Comparison of ENCODE assay signal across 11 mouse cellular contexts in genomic region chr8:121080361-121081090, GRCm38 (mm10). TPM values are rescaled to one million over a fixed set of nuclear protein-coding genes. Genes with fewer than 3 reads are reported as not detected.
A peak's percentile ranks its signal among the peaks of the same experiment; 100 is the strongest.
DNase-seq lines count a peak whose midpoint lies in the region; ATAC-seq and TF ChIP-seq lines count a peak whose summit lies in the region.
"Had no signal": no experiment of that assay in that cellular context is flagged by ENCODE, and none has a peak within 500 bp of the region (broad histone marks: within the 10 kb centered on the region; RNA-seq: fewer than 3 reads in every experiment).

No protein-coding gene starts in this region.

- no peak for DNase-seq in kidney, postnatal 25 days
- DNase-seq in G1E (ENCODE audit: low spot score), result no peak
- peak; percentile 70 for DNase-seq in embryonic facial prominence, embryonic 10.5 days (ENCODE audit: low spot score)
- DNase-seq in thymus, postnatal 36 days, result no peak
- DNase-seq: kidney, adult 18-20 months had no signal

- H3K4me2 ChIP-seq in kidney, embryonic 16.5 days (replicated peaks; ENCODE audit: low read depth, low read length), result no peak overlapping the region
- peak overlapping the region; percentile 46 for H3K4me2 ChIP-seq in liver, embryonic 12.5 days
- H3K4me2 ChIP-seq in forebrain, embryonic 12.5 days, result no peak overlapping the region

- TF ChIP-seq CTCF in G1E (IDR thresholded peaks at IDR 0.05; ENCODE audit: low read depth, low read length), result no peak

- no peak for ATAC-seq in kidney, embryonic 16.5 days (ENCODE audit: low FRiP score, low TSS enrichment)
- ATAC-seq in G1E (ENCODE audit: extremely low read depth, insufficient number of reproducible peaks, low FRiP score, poor library complexity, severe bottlenecking), result no peak
- no peak for ATAC-seq in liver, embryonic 12.5 days
- no peak for ATAC-seq in forebrain, embryonic 12.5 days (ENCODE audit: low FRiP score)

- WGBS in kidney, embryonic 16.5 days, result under 1% methylated on average over 49 of the region's 49 CpGs
- under 1% methylated on average over 49 of the region's 49 CpGs for WGBS in embryonic facial prominence, embryonic 10.5 days
- 2% methylated on average over 48 of the region's 49 CpGs for WGBS in liver, embryonic 12.5 days (ENCODE audit: insufficient replicate concordance)
- WGBS in forebrain, embryonic 12.5 days, result under 1% methylated on average over 49 of the region's 49 CpGs

- no peaks in the 10 kb centered on the region for H3K9me3 ChIP-seq in kidney, embryonic 16.5 days (ENCODE audit: low read length)
- peaks cover 78% of the 10 kb centered on the region for H3K9me3 ChIP-seq in G1E (replicated peaks)
- no peaks in the 10 kb centered on the region for H3K9me3 ChIP-seq in embryonic facial prominence, embryonic 10.5 days
- no peaks in the 10 kb centered on the region for H3K9me3 ChIP-seq in liver, embryonic 12.5 days (replicated peaks)
- no peaks in the 10 kb centered on the region for H3K9me3 ChIP-seq in forebrain, embryonic 12.5 days
- H3K9me3 ChIP-seq: megakaryocyte, embryonic 14.5 days had no signal

- H3K4me3 ChIP-seq in kidney, embryonic 16.5 days (ENCODE audit: low read length), result peak overlapping the region; percentile 14
- peak overlapping the region; percentile 42; the same call in 1 of the 2 replicates for H3K4me3 ChIP-seq in G1E (ENCODE audit: low read depth, low read length)
- H3K4me3 ChIP-seq in embryonic facial prominence, embryonic 10.5 days, result peak overlapping the region; percentile 70
- 0 out of 2 replicates have a peak overlapping the region, but pooled peaks have one; percentile 2 for H3K4me3 ChIP-seq in liver, embryonic 12.5 days
- no peak overlapping the region for H3K4me3 ChIP-seq in forebrain, embryonic 12.5 days (replicated peaks)
- H3K4me3 ChIP-seq: megakaryocyte, embryonic 14.5 days had no signal

- peaks cover 99% of the 10 kb centered on the region for H3K27me3 ChIP-seq in kidney, embryonic 16.5 days (ENCODE audit: insufficient read depth, low read length)
- H3K27me3 ChIP-seq in G1E (ENCODE audit: insufficient read depth, low read length), result peaks cover 9% of the 10 kb centered on the region; the same call in 1 of the 2 replicates
- peaks cover 100% of the 10 kb centered on the region for H3K27me3 ChIP-seq in embryonic facial prominence, embryonic 10.5 days (replicated peaks; ENCODE audit: low read depth, poor library complexity, severe bottlenecking)
- H3K27me3 ChIP-seq in liver, embryonic 12.5 days (replicated peaks), result peaks cover 100% of the 10 kb centered on the region
- peaks cover 100% of the 10 kb centered on the region for H3K27me3 ChIP-seq in forebrain, embryonic 12.5 days

- H3K9ac ChIP-seq in kidney, embryonic 16.5 days (replicated peaks; ENCODE audit: low read length), result no peak overlapping the region
- H3K9ac ChIP-seq in liver, embryonic 12.5 days, result peak overlapping the region; percentile 37
- no peak overlapping the region for H3K9ac ChIP-seq in forebrain, embryonic 12.5 days

- no peak overlapping the region for H3K27ac ChIP-seq in kidney, embryonic 16.5 days (ENCODE audit: low read length)
- peak overlapping the region; percentile 74 for H3K27ac ChIP-seq in embryonic facial prominence, embryonic 10.5 days (replicated peaks)
- no peak overlapping the region for H3K27ac ChIP-seq in liver, embryonic 12.5 days
- no peak overlapping the region for H3K27ac ChIP-seq in forebrain, embryonic 12.5 days

- H3K36me3 ChIP-seq in kidney, embryonic 16.5 days (ENCODE audit: insufficient read depth, low read length), result no peaks in the 10 kb centered on the region
- no peaks in the 10 kb centered on the region for H3K36me3 ChIP-seq in G1E (replicated peaks)
- H3K36me3 ChIP-seq in embryonic facial prominence, embryonic 10.5 days (replicated peaks), result no peaks in the 10 kb centered on the region
- no peaks in the 10 kb centered on the region for H3K36me3 ChIP-seq in liver, embryonic 12.5 days
- no peaks in the 10 kb centered on the region for H3K36me3 ChIP-seq in forebrain, embryonic 12.5 days (replicated peaks)

- peaks cover 27% of the 10 kb centered on the region for H3K4me1 ChIP-seq in kidney, embryonic 16.5 days (ENCODE audit: insufficient read depth, low read length)
- H3K4me1 ChIP-seq in G1E (ENCODE audit: insufficient read depth, low read depth, low read length), result no peaks in the 10 kb centered on the region
- H3K4me1 ChIP-seq in embryonic facial prominence, embryonic 10.5 days, result peaks cover 51% of the 10 kb centered on the region
- no peaks in the 10 kb centered on the region for H3K4me1 ChIP-seq in liver, embryonic 12.5 days
- H3K4me1 ChIP-seq in forebrain, embryonic 12.5 days, result peaks cover 25% of the 10 kb centered on the region

RNA-seq across cellular contexts. Expression of gene Foxf1, which starts 3.7 kb away (rescaled TPM):
- polyA plus RNA-seq in kidney, embryonic 16.5 days (2015; fragmentation: Nextera tagmentation; extraction: Ambion mirVana), result 1.5 and 4.6 TPM in 2 replicates
- not detected in 2 replicates for total RNA-seq in G1E (2014; fragmentation: Nextera tagmentation)
- 0.11 and 0.12 TPM in 2 replicates for total RNA-seq in G1E (2017)
- not detected in 2 replicates for polyA plus RNA-seq in G1E (2012)
- 28.8 and 30.1 TPM in 2 replicates for polyA plus RNA-seq in embryonic facial prominence, embryonic 10.5 days (2016; fragmentation: Nextera tagmentation; extraction: Ambion mirVana)
- 14.9 and 16.9 TPM in 2 replicates for polyA plus RNA-seq in liver, embryonic 12.5 days (2016; fragmentation: Nextera tagmentation; extraction: Ambion mirVana)
- 0.08 and 1.0 TPM in 2 replicates for polyA plus RNA-seq in forebrain, embryonic 12.5 days (2016; fragmentation: Nextera tagmentation; extraction: Ambion mirVana)
- total RNA-seq: MEL had no signal

RNA-seq across cellular contexts. Expression of gene Mthfsd, which starts 27.7 kb away (rescaled TPM):
- polyA plus RNA-seq in kidney, embryonic 16.5 days (2015; fragmentation: Nextera tagmentation; extraction: Ambion mirVana), result 75.7 and 81.1 TPM in 2 replicates
- total RNA-seq in G1E (2014; fragmentation: Nextera tagmentation) (31.0 and 44.5 TPM in 2 replicates), G1E (2017) (35.0 and 36.1 TPM in 2 replicates)
- polyA plus RNA-seq in G1E (2012), result 34.4 and 42.7 TPM in 2 replicates
- 68.2 and 72.3 TPM in 2 replicates for polyA plus RNA-seq in embryonic facial prominence, embryonic 10.5 days (2016; fragmentation: Nextera tagmentation; extraction: Ambion mirVana)
- polyA plus RNA-seq in liver, embryonic 12.5 days (2016; fragmentation: Nextera tagmentation; extraction: Ambion mirVana), result 30.5 and 32.4 TPM in 2 replicates
- 55.0 and 60.2 TPM in 2 replicates for polyA plus RNA-seq in forebrain, embryonic 12.5 days (2016; fragmentation: Nextera tagmentation; extraction: Ambion mirVana)

RNA-seq across cellular contexts. Expression of gene Foxc2, which starts 35.4 kb away (rescaled TPM):
- polyA plus RNA-seq in kidney, embryonic 16.5 days (2015; fragmentation: Nextera tagmentation; extraction: Ambion mirVana), result 24.9 and 27.3 TPM in 2 replicates
- total RNA-seq in G1E (2014; fragmentation: Nextera tagmentation) (not detected in 2 replicates), G1E (2017) (0.06 TPM in 1 of 2 replicates, not detected in the other)
- polyA plus RNA-seq in G1E (2012), result 0.02 TPM in 2 replicates
- 11.7 and 15.2 TPM in 2 replicates for polyA plus RNA-seq in embryonic facial prominence, embryonic 10.5 days (2016; fragmentation: Nextera tagmentation; extraction: Ambion mirVana)
- polyA plus RNA-seq in liver, embryonic 12.5 days (2016; fragmentation: Nextera tagmentation; extraction: Ambion mirVana), result 0.94 and 1.2 TPM in 2 replicates
- 3.3 and 4.6 TPM in 2 replicates for polyA plus RNA-seq in forebrain, embryonic 12.5 days (2016; fragmentation: Nextera tagmentation; extraction: Ambion mirVana)

RNA-seq across cellular contexts. Expression of gene Foxl1, which starts 47.2 kb away (rescaled TPM):
- 6.5 and 6.7 TPM in 2 replicates for polyA plus RNA-seq in kidney, embryonic 16.5 days (2015; fragmentation: Nextera tagmentation; extraction: Ambion mirVana)
- total RNA-seq in G1E (2014; fragmentation: Nextera tagmentation), result not detected in 2 replicates
- not detected in 2 replicates for total RNA-seq in G1E (2017)
- polyA plus RNA-seq in G1E (2012), result not detected in 2 replicates
- 2.8 and 4.6 TPM in 2 replicates for polyA plus RNA-seq in embryonic facial prominence, embryonic 10.5 days (2016; fragmentation: Nextera tagmentation; extraction: Ambion mirVana)
- 0.35 and 0.41 TPM in 2 replicates for polyA plus RNA-seq in liver, embryonic 12.5 days (2016; fragmentation: Nextera tagmentation; extraction: Ambion mirVana)
- 0.18 and 0.36 TPM in 2 replicates for polyA plus RNA-seq in forebrain, embryonic 12.5 days (2016; fragmentation: Nextera tagmentation; extraction: Ambion mirVana)
- polyA plus RNA-seq: neural tube, embryonic 14.5 days had no signal
